Mouse (Mus musculus): ENCODE results near the gene Lrrfip2. TPM values are rescaled to one million over a fixed set of nuclear protein-coding genes. Genes with fewer than 3 reads are reported as not detected.

The Lrrfip2 gene
- polyA plus RNA-seq, 1 experiment from 2014 or later: 18.5 TPM

DNA sequence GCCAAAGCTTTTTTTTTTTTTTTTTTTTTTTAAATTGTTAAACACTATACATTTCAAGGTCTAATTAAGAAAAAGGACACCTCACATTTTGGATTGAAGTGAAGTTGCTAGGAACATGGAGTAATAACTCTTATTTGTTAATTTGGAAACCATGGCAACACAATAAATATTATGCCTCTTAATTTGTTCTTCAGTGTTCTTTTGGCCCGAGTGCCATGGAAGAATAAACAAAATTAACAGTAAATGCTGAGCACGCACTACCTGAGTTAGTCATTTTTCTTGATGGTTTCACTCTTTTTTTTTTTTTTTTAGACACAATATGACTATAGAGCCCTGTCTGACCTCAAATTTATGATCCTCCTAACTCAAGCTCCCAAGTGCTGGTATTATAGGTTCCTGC lies 30.6 kb downstream of the Lrrfip2 start:
- Histone ChIP-seq H3K9ac (replicated peaks) (no peak overlapping the region), H3K4me2 (ENCODE audit: low read depth, low read length) (no peak overlapping the region), H3K27ac (ENCODE audit: low read depth) (peak overlapping the region; percentile 62; the same call in 1 of the 2 replicates), H3K36me3 (replicated peaks; ENCODE audit: insufficient read depth, low read length) (no peaks in the 10 kb centered on the region), H3K4me3 (ENCODE audit: low read depth, low read length) (no peak overlapping the region), H3K27me3 (ENCODE audit: insufficient read depth, low read length) (no peaks in the 10 kb centered on the region), H3K9me3 (ENCODE audit: low read length) (no peaks in the 10 kb centered on the region), H3K4me1 (ENCODE audit: insufficient read depth) (peaks cover 26% of the 10 kb centered on the region)
- 62% methylated on average over 2 of the region's 2 CpGs for WGBS (ENCODE audit: insufficient replicate concordance)
- DNase-seq (no peak), ATAC-seq (0 out of 2 replicates have a peak, but pooled peaks have one; percentile 14)
- TF ChIP-seq EP300 (IDR thresholded peaks at IDR 0.05; ENCODE audit: low read depth): no peak
- TF ChIP-seq CTCF (IDR thresholded peaks at IDR 0.05; ENCODE audit: low read depth): no peak

DNA sequence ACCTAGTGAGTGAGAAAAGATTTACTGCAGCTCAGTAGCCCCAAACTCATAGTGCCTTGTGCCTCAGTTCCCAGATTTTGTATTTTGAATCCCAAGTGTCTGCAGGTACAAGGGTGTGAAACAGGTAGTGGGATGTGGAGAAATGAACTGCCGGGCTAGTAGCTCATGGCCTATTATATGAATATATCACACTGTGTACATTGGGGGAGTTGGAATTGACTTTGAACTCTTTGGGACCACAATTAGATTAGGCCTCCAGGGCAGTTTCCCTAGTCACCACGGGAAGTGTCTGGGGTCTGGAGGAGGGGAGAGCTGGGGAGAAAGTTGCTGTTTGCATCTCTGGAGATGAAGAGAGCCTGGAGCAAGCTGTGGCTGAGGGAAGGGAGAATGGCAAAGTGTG lies 31.0 kb downstream of the Lrrfip2 start:
- Histone ChIP-seq H3K36me3 (replicated peaks; ENCODE audit: insufficient read depth, low read length) (no peaks in the 10 kb centered on the region), H3K27me3 (ENCODE audit: insufficient read depth, low read length) (no peaks in the 10 kb centered on the region), H3K4me2 (ENCODE audit: low read depth, low read length) (peak overlapping the region; percentile 6; the same call in 1 of the 2 replicates), H3K9ac (replicated peaks) (peak overlapping the region; percentile 38), H3K9me3 (ENCODE audit: low read length) (no peaks in the 10 kb centered on the region), H3K4me3 (ENCODE audit: low read depth, low read length) (no peak overlapping the region), H3K4me1 (ENCODE audit: insufficient read depth) (peaks cover 26% of the 10 kb centered on the region), H3K27ac (ENCODE audit: low read depth) (peak overlapping the region; percentile 62)
- 0 out of 2 replicates have a peak, but pooled peaks have one; percentile 27 for ATAC-seq
- DNase-seq: no peak
- WGBS (ENCODE audit: insufficient replicate concordance): 37% methylated on average over 2 of the region's 2 CpGs
- TF ChIP-seq EP300 (IDR thresholded peaks at IDR 0.05; ENCODE audit: low read depth): no peak
- no peak for TF ChIP-seq CTCF (IDR thresholded peaks at IDR 0.05; ENCODE audit: low read depth)

DNA sequence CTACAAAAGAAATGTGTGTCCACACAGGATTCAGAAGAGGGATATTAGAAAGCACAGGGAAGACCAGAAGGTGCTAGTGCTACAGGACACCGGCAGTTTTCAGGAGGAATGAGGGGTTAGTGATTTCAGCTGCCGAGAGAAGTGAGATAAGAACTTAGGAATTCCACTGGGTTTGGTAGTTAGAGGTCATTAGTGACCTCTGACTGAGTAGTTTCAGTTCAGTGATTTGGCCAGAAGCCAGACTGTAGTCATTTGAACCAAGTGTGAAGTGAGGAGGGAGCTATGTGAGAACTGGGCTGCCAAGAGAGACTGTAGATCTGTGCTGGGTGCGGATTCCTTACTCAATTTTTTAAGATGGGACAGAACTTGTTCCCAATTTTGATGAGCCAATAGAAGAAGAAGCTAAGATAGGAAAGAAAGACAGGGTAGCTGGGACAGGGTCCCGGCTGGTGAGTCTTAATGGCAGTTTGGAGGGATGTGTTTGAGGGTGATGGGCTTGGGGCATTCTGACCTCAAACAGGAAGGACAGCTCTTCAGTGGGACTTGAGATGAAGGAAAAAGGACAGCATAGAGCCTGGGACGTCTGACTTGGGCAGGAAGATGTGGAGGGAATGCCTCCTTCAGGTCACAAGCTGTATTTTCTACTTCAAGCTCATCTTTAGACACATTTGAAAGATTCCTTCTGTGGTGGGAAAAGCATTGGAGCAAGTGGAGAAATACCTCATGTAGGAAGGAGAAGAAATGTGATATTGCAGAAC lies 32.0 kb downstream of the Lrrfip2 start:
- ATAC-seq (peak; percentile 33; the same call in 1 of the 2 replicates), DNase-seq (no peak)
- WGBS (ENCODE audit: insufficient replicate concordance): 45% methylated on average over 5 of the region's 5 CpGs
- H3K9ac ChIP-seq (replicated peaks): no peak overlapping the region
- H3K4me1 ChIP-seq (ENCODE audit: insufficient read depth): peaks cover 26% of the 10 kb centered on the region
- H3K4me2 ChIP-seq (ENCODE audit: low read depth, low read length): no peak overlapping the region
- peak overlapping the region; percentile 13 for H3K27ac ChIP-seq (ENCODE audit: low read depth)
- H3K27me3 ChIP-seq (ENCODE audit: insufficient read depth, low read length): no peaks in the 10 kb centered on the region
- H3K9me3 ChIP-seq (ENCODE audit: low read length): no peaks in the 10 kb centered on the region
- no peaks in the 10 kb centered on the region for H3K36me3 ChIP-seq (replicated peaks; ENCODE audit: insufficient read depth, low read length)
- TF ChIP-seq CTCF (IDR thresholded peaks at IDR 0.05; ENCODE audit: low read depth) (0 out of 2 replicates have a peak, but pooled peaks have one; percentile 11), EP300 (IDR thresholded peaks at IDR 0.05; ENCODE audit: low read depth) (no peak)
- no peak overlapping the region for H3K4me3 ChIP-seq (ENCODE audit: low read depth, low read length)

DNA sequence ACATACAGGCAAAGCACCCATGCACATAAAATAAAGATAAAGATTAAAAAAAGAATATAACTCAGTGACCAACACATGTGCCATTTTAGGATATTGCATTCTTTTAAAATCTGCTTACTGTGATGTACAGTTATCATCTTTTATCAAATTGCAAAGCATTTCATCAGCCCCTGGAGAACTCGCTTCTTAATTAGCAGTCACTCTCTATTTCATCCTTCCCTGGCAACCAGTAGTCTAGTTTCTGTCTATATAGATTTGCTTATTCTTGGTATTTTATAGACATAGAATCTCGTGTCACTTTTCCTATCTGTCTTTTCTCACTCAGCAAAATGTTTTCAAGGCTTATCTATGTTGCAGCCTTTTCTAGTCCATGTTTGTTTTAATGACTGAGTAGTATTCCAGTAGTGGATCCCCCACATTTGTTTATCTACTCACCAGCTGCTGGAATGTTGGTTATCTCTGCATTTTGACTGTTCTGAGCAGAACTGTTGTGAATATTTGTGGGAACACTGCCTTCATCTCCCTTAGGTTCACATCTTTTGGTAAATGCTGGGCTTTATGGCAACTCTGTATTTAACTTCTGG lies 35.0 kb downstream of the Lrrfip2 start:
- no peaks in the 10 kb centered on the region for H3K36me3 ChIP-seq (replicated peaks; ENCODE audit: insufficient read depth, low read length)
- TF ChIP-seq CTCF (IDR thresholded peaks at IDR 0.05; ENCODE audit: low read depth) (no peak), EP300 (IDR thresholded peaks at IDR 0.05; ENCODE audit: low read depth) (no peak)
- DNase-seq (no peak), ATAC-seq (no peak)
- no peaks in the 10 kb centered on the region for H3K27me3 ChIP-seq (ENCODE audit: insufficient read depth, low read length)
- no peaks in the 10 kb centered on the region for H3K9me3 ChIP-seq (ENCODE audit: low read length)
- no peak overlapping the region for H3K4me2 ChIP-seq (ENCODE audit: low read depth, low read length)
- no peak overlapping the region for H3K27ac ChIP-seq (ENCODE audit: low read depth)
- WGBS (ENCODE audit: insufficient replicate concordance): 62% methylated on average over 2 of the region's 2 CpGs
- H3K4me3 ChIP-seq (ENCODE audit: low read depth, low read length): no peak overlapping the region
- no peak overlapping the region for H3K9ac ChIP-seq (replicated peaks)
- peaks cover 16% of the 10 kb centered on the region for H3K4me1 ChIP-seq (ENCODE audit: insufficient read depth)

DNA sequence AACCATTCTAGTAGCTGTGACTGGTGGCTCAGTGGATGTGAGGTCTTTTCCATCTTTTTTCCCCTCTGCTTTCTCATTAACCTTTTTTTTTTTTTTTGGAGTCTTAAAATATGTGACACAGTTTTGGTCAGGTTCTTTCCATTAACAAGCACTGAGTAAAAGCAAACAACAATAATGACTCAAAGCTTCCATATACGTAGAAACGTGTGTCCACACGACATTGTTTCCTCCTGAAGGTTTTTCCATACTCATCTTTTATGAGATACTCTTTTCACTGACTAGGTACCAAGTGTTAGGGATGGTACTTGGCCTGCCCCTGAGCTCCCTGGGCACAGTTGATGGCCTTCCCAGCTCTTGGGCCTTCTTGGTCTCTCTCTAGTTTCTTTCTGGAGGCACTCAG lies 35.6 kb downstream of the Lrrfip2 start:
- H3K9me3 ChIP-seq (ENCODE audit: low read length): no peaks in the 10 kb centered on the region
- no peak for DNase-seq
- no peak for TF ChIP-seq EP300 (IDR thresholded peaks at IDR 0.05; ENCODE audit: low read depth)
- no peak for TF ChIP-seq CTCF (IDR thresholded peaks at IDR 0.05; ENCODE audit: low read depth)
- 84% methylated on average over 3 of the region's 3 CpGs for WGBS (ENCODE audit: insufficient replicate concordance)
- H3K4me2 ChIP-seq (ENCODE audit: low read depth, low read length): no peak overlapping the region
- H3K27me3 ChIP-seq (ENCODE audit: insufficient read depth, low read length): no peaks in the 10 kb centered on the region
- no peak overlapping the region for H3K9ac ChIP-seq (replicated peaks)
- H3K4me1 ChIP-seq (ENCODE audit: insufficient read depth): peaks cover 14% of the 10 kb centered on the region
- no peak for ATAC-seq
- no peaks in the 10 kb centered on the region for H3K36me3 ChIP-seq (replicated peaks; ENCODE audit: insufficient read depth, low read length)
- H3K27ac ChIP-seq (ENCODE audit: low read depth): no peak overlapping the region
- no peak overlapping the region for H3K4me3 ChIP-seq (ENCODE audit: low read depth, low read length)

DNA sequence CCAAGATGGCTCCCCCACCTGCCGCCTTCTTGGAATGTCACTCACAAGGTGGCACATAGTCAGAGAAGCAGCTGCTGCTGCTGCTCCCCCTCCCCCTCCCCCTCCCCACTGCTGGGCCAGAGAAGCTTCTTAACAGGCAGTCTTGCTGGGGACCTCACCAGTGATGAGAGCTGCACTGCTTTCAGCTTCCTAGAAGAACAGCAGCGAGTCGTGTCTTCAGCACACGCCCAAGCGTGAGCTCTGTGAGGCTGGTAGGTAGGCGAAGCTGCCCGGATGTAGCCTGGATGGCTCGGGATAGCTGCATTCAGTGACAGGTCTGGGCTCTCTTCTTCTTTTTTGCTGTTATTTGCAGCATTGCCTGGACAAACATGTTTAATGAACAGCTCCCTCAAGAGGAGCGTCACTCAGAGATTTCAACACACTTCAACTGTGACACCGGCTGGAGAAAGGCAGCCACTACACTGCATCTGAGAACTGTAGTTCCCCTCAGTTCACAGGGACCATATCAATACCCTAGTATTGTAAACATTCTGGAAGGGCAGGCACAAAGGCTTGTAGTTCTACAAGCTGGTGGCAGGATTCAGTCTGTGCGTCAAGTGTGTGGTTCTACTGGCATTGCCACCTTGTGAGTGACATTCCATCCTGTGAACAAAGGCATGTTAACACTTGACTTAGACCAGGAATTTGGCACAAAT lies 38.5 kb downstream of the Lrrfip2 start:
- Histone ChIP-seq H3K27me3 (ENCODE audit: insufficient read depth, low read length) (no peaks in the 10 kb centered on the region), H3K9ac (replicated peaks) (no peak overlapping the region), H3K27ac (ENCODE audit: low read depth) (no peak overlapping the region), H3K36me3 (replicated peaks; ENCODE audit: insufficient read depth, low read length) (no peaks in the 10 kb centered on the region), H3K4me1 (ENCODE audit: insufficient read depth) (no peaks in the 10 kb centered on the region), H3K4me3 (ENCODE audit: low read depth, low read length) (no peak overlapping the region), H3K9me3 (ENCODE audit: low read length) (no peaks in the 10 kb centered on the region), H3K4me2 (ENCODE audit: low read depth, low read length) (no peak overlapping the region)
- ATAC-seq: peak; percentile 67; the same call in 1 of the 2 replicates
- WGBS (ENCODE audit: insufficient replicate concordance): 72% methylated on average over 11 of the region's 11 CpGs
- peak; percentile 50 for TF ChIP-seq CTCF (IDR thresholded peaks at IDR 0.05; ENCODE audit: low read depth)
- no peak for TF ChIP-seq EP300 (IDR thresholded peaks at IDR 0.05; ENCODE audit: low read depth)
- DNase-seq: no peak
